In genomic region chr4:155163685-155164084, GRCm38 (mm10) we compare ENCODE assay signal across 9 mouse cellular contexts. TPM values are rescaled to one million over a fixed set of nuclear protein-coding genes. Genes with fewer than 3 reads are reported as not detected.
DNase-seq lines count a peak whose midpoint lies in the region; ATAC-seq lines count a peak whose summit lies in the region.
"Had no signal": no experiment of that assay in that cellular context is flagged by ENCODE, and none has a peak within 500 bp of the region (broad histone marks: within the 10 kb centered on the region; RNA-seq: fewer than 3 reads in every experiment).

No protein-coding gene starts in this region.

- no peak for ATAC-seq in forebrain, embryonic 16.5 days
- no peak for ATAC-seq in lung, embryonic 15.5 days (ENCODE audit: borderline replicate concordance, extremely low read depth, low FRiP score, low TSS enrichment)
- peak; percentile 34; the same call in 1 of the 2 replicates for ATAC-seq in forebrain, embryonic 12.5 days (ENCODE audit: low FRiP score)
- ATAC-seq in midbrain, embryonic 14.5 days (ENCODE audit: low FRiP score, low TSS enrichment): no peak

- no peaks in the 10 kb centered on the region for H3K9me3 ChIP-seq in forebrain, embryonic 10.5 days
- no peaks in the 10 kb centered on the region for H3K9me3 ChIP-seq in forebrain, embryonic 16.5 days (ENCODE audit: control insufficient read depth, low read length)
- no peaks in the 10 kb centered on the region for H3K9me3 ChIP-seq in lung, embryonic 15.5 days
- H3K9me3 ChIP-seq in forebrain, embryonic 12.5 days: no peaks in the 10 kb centered on the region
- no peaks in the 10 kb centered on the region for H3K9me3 ChIP-seq in midbrain, embryonic 14.5 days (ENCODE audit: control insufficient read depth, low read length)

- H3K4me3 ChIP-seq in forebrain, embryonic 10.5 days: no peak overlapping the region
- H3K4me3 ChIP-seq in forebrain, embryonic 16.5 days (replicated peaks; ENCODE audit: low read length): no peak overlapping the region
- no peak overlapping the region for H3K4me3 ChIP-seq in lung, embryonic 15.5 days
- no peak overlapping the region for H3K4me3 ChIP-seq in forebrain, embryonic 12.5 days (replicated peaks)
- H3K4me3 ChIP-seq in midbrain, embryonic 14.5 days (replicated peaks; ENCODE audit: low read depth, low read length): no peak overlapping the region

- H3K4me1 ChIP-seq in forebrain, embryonic 10.5 days: peaks cover 57% of the 10 kb centered on the region
- peaks cover 12% of the 10 kb centered on the region for H3K4me1 ChIP-seq in forebrain, embryonic 16.5 days (replicated peaks; ENCODE audit: control insufficient read depth, insufficient read depth, low read length)
- peaks cover 63% of the 10 kb centered on the region for H3K4me1 ChIP-seq in lung, embryonic 15.5 days
- H3K4me1 ChIP-seq in forebrain, embryonic 12.5 days: peaks cover 41% of the 10 kb centered on the region
- peaks cover 11% of the 10 kb centered on the region for H3K4me1 ChIP-seq in midbrain, embryonic 14.5 days (ENCODE audit: control insufficient read depth, insufficient read depth, low read length)

- H3K36me3 ChIP-seq in forebrain, embryonic 10.5 days (replicated peaks): peaks cover 32% of the 10 kb centered on the region
- H3K36me3 ChIP-seq in forebrain, embryonic 16.5 days (ENCODE audit: control insufficient read depth, insufficient read depth): peaks cover 7% of the 10 kb centered on the region; the same call in 1 of the 2 replicates
- H3K36me3 ChIP-seq in lung, embryonic 15.5 days: peaks cover 14% of the 10 kb centered on the region
- H3K36me3 ChIP-seq in forebrain, embryonic 12.5 days (replicated peaks): peaks cover 11% of the 10 kb centered on the region
- peaks cover 9% of the 10 kb centered on the region for H3K36me3 ChIP-seq in midbrain, embryonic 14.5 days (ENCODE audit: control insufficient read depth, insufficient read depth, low read length)

- no peak for DNase-seq in forebrain, embryonic 10.5 days (ENCODE audit: extremely low spot score, low spot score)
- DNase-seq in lung, postnatal 4 days: no peak
- DNase-seq in midbrain, embryonic 14.5 days: no peak
- no peak for DNase-seq in urinary bladder, adult 2 months (ENCODE audit: low spot score)
- no peak for DNase-seq in right cerebral cortex, adult 18-20 months
- DNase-seq: gastrocnemius, postnatal 36 days had no signal

- H3K9ac ChIP-seq in forebrain, embryonic 16.5 days (replicated peaks; ENCODE audit: low read depth, low read length): no peak overlapping the region
- no peak overlapping the region for H3K9ac ChIP-seq in lung, embryonic 15.5 days
- H3K9ac ChIP-seq in forebrain, embryonic 12.5 days: peak overlapping the region; percentile 33; the same call in 1 of the 2 replicates
- H3K9ac ChIP-seq in midbrain, embryonic 14.5 days (replicated peaks; ENCODE audit: low read length): no peak overlapping the region

- peak overlapping the region; percentile 58 for H3K27ac ChIP-seq in forebrain, embryonic 10.5 days
- no peak overlapping the region for H3K27ac ChIP-seq in forebrain, embryonic 16.5 days (ENCODE audit: low read length)
- peak overlapping the region; percentile 69 for H3K27ac ChIP-seq in lung, embryonic 15.5 days
- peak overlapping the region; percentile 13; the same call in 1 of the 2 replicates for H3K27ac ChIP-seq in forebrain, embryonic 12.5 days
- H3K27ac ChIP-seq in midbrain, embryonic 14.5 days (replicated peaks; ENCODE audit: low read depth, low read length): 0 out of 2 replicates have a peak overlapping the region, but pooled peaks have one; percentile 13

- H3K4me2 ChIP-seq in forebrain, embryonic 16.5 days (ENCODE audit: low read length): no peak overlapping the region
- no peak overlapping the region for H3K4me2 ChIP-seq in lung, embryonic 15.5 days
- no peak overlapping the region for H3K4me2 ChIP-seq in forebrain, embryonic 12.5 days
- no peak overlapping the region for H3K4me2 ChIP-seq in midbrain, embryonic 14.5 days (ENCODE audit: low read length)

- 54% methylated on average over 8 of the region's 8 CpGs for WGBS in forebrain, embryonic 10.5 days
- WGBS in forebrain, embryonic 16.5 days: 49% methylated on average over 8 of the region's 8 CpGs
- WGBS in lung, embryonic 15.5 days: 53% methylated on average over 8 of the region's 8 CpGs
- WGBS in forebrain, embryonic 12.5 days: 36% methylated on average over 8 of the region's 8 CpGs
- WGBS in midbrain, embryonic 14.5 days: 40% methylated on average over 8 of the region's 8 CpGs

- no peaks in the 10 kb centered on the region for H3K27me3 ChIP-seq in forebrain, embryonic 10.5 days (ENCODE audit: poor library complexity, severe bottlenecking)
- H3K27me3 ChIP-seq in forebrain, embryonic 16.5 days (replicated peaks; ENCODE audit: control insufficient read depth, insufficient read depth, low read length): no peaks in the 10 kb centered on the region
- no peaks in the 10 kb centered on the region for H3K27me3 ChIP-seq in lung, embryonic 15.5 days
- H3K27me3 ChIP-seq in forebrain, embryonic 12.5 days: no peaks in the 10 kb centered on the region
- H3K27me3 ChIP-seq in midbrain, embryonic 14.5 days (ENCODE audit: control insufficient read depth, insufficient read depth, low read length): no peaks in the 10 kb centered on the region

RNA-seq across cellular contexts. Expression of gene Ski, which starts 58.7 kb away (rescaled TPM):
- polyA plus RNA-seq in forebrain, embryonic 10.5 days (2016; fragmentation: Nextera tagmentation; extraction: Ambion mirVana): 8.6 and 9.7 TPM in 2 replicates
- polyA plus RNA-seq in forebrain, embryonic 16.5 days (2015; fragmentation: Nextera tagmentation; extraction: Ambion mirVana): 15.8 and 16.0 TPM in 2 replicates
- 16.1 and 16.9 TPM in 2 replicates for polyA plus RNA-seq in lung, embryonic 15.5 days (2015; fragmentation: Nextera tagmentation; extraction: Ambion mirVana)
- polyA plus RNA-seq in forebrain, embryonic 12.5 days (2016; fragmentation: Nextera tagmentation; extraction: Ambion mirVana): 12.3 and 14.2 TPM in 2 replicates
- 14.3 and 15.4 TPM in 2 replicates for polyA plus RNA-seq in midbrain, embryonic 14.5 days (2014; fragmentation: Nextera tagmentation; extraction: Ambion mirVana)
- 43.6 and 67.2 TPM in 2 replicates for polyA plus RNA-seq in urinary bladder, adult 2 months (2012; rRNA removed)
